Mouse (Mus musculus): ENCODE measurements around the gene Cdiptos.
A peak's percentile ranks its signal among the peaks of the same experiment; 100 is the strongest.

Gene Cdiptos

DNA sequence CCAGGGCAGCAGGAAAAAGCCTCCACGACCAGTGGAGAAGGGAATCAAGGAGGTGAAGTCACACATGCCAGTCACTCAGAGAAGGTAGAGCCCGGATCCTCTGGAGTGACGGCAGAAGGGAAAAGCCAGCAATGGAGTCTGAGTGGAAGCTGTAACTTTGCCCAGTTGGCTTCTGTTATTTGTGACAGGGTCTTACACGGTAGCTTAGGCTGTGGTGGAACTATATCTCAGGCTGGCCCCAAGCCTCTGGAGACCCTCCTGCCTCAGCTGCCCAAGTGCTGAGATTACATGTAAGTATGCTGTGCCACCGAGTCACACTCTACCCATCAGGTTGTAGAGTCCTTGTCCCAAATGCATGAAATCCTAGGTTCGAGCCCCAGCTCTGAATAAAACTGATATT, 37.5 kb upstream of the Cdiptos start:
- DNase-seq = no peak

DNA sequence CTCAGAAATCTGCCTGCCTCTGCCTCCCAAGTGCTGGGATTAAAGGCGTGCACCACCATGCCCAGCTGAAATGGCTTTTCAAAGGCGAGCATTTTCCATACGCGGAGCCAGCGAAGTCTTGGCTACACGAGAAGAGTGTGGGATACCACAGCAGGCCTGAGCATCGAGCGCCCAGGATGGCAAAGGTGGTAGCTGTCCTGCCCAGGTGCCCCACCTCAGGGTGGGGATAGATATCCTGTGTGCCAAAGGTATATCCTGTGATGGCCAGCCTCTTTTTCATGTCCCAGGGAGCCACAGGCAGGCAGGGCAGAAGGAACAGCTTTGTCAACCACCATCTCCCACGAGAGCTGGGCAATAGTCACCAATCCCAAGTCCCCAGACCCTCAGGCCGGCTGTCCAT, 36.9 kb upstream of the Cdiptos start:
- DNase-seq = no peak

DNA sequence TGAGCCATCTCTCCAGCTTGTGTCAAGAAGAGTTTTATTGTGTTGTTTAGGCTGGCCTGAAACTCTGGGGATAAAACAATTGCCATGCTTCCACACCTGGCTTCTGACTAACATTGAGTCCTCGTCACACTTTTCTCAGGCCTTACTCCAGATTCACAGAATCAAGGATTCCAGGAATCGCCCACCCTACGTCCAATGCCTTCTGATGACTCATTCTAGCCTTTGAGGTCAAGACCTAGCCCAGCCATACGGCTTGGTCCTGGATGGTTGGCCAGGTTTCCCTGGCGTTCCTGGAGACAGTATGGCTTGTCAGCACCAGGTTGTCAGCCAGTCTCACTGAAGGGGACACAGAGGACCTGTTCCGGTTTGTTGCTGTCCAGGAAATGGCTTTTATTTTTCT, 36.5 kb upstream of the Cdiptos start:
- DNase-seq = no peak

DNA sequence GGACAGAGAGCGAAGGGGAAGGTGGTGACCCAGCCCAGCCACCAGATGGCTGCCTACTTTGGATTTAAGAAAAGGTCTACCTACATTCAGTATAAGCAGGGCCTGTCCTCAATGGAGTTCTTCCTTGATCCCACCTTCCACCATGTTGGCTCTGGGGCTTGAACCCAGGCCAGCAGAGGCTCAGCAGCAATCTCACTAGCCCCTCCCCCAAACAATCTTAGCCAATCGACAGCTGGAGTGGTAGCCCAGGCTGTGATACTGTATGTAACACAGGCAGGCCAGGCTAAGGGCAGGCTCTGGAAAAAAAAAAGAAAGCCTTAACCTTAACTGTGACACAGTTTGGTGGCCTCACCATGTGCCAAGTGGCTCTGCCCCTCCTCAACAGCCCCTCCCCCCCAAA, 35.8 kb upstream of the Cdiptos start:
- no peak for DNase-seq

DNA sequence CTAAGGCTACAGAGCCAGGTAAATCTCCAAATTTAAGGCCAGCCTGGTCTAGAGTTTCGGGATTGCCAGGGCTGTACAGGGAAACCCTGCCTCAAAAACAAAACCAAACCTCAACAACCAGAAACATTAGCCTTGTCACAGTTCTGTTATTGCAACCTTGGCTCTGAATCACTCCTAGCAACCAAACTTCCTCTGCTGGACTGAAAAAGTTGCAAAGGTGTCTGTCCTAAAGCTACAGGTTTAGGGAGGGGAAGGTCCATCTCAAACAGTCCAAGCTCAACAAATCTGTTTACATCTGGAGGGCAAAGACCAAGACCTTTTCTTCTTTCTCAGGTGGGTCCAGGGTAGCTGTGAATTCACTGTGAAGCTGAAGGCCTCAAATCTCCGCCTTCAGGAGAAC, 35.2 kb upstream of the Cdiptos start:
- no peak for DNase-seq

DNA sequence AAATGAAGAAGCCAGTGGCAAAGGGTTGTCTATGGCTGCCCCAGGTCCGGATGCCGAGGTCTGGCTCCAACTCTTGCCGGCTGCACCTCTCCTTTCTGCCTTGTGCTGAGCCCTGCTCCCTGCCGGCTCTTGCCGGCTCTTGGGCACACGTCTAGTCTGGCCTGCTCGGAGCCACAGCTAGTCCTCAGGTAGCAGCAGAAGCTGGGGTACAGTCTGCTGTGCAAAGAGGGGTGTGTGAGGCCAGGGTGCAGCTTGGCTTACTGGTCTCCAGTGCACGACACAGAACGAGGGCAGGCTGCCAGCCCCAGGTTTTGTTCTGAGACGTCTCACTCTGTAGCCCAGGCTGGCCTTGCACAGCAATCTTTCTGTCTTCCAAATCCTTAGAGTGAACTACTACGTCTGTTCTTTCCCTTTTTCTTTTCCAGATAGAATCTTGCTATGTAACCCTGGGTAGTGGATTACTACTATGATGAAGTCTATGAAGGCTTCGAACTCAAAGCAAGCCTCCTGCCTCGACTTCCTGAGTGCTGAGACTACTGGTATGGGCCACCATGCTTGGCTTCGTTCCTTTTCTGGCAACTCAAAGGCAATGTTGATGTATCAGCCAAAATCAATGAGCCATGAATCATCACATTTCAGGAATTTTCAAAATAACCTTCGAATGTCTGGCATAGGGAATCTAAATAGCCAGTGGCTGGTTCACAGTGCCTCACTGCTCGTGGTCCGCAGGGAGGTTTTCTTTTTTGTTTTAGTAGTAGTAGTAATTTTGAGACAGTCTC, 33.6 kb upstream of the Cdiptos start:
- DNase-seq = no peak

DNA sequence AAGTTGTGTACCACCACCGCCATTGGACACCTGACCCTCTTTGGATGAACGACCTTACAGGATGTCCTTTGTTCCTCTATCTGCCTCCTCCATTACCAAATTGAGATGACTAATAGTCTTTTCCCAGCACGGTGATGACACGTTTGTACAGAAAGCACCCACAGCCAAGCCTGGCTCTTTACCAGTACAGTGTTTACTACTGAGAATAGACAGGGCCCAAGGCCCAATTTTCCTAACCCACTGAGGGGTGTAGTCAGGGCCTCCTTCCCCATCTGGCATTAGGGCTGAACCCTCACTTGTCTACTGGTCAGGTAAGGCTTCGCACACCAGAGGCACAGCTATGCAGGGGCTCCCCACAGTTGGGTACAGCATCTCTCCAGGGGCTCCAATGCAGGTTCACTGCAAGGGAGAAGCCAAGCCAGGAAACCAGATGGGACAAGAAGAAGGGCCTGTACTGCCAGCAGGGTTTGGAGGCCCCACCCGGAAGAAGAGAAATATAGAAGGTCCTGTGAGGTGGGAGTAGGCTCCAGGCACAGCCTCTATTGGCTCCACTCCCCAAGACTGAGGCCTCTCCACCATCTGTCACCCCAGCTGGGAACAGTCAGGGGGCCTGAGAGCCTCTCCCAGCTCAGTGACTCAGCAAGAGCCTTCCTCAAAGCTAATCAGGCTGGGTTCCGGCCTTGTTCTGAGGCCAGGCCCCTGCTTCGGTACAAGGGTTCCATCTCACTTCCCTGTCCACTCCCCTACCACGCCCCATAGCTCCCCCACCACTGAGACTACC, 32.5 kb upstream of the Cdiptos start:
- peak; percentile 75 to 80 for DNase-seq

DNA sequence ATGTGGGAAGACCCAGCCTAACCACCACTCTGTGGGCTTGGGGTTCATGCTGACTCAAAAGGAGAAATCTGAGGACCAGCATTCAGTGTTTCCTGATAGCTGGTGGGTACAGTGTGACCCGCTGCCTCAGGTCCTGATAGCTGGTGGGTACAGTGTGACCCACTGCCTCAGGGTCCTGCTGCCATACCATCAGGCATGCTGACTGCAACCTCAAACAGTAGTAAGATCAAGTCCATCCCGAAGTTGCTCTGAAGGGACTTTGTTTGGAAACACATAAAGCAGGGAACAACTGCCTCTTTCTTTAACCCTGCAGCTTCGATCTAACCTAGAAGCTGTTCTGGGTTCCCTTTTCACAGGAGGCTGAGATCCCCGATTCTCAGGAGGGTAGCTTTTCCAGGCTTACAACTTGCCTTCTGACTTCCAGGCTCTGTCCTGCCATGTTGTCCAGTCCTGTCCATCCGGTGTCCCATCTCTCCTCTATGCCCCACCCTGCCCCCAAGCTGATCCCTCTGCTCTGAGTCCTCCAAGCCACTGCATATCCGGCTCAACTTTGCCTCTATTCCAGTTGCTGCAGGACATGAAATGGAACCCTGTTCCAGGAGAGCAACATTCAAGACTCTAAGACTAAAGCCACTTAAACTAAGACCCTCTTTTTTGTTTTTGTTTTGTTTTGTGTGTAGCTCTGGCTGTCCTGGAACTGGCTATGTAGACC, 31.6 kb upstream of the Cdiptos start:
- DNase-seq = no peak

DNA sequence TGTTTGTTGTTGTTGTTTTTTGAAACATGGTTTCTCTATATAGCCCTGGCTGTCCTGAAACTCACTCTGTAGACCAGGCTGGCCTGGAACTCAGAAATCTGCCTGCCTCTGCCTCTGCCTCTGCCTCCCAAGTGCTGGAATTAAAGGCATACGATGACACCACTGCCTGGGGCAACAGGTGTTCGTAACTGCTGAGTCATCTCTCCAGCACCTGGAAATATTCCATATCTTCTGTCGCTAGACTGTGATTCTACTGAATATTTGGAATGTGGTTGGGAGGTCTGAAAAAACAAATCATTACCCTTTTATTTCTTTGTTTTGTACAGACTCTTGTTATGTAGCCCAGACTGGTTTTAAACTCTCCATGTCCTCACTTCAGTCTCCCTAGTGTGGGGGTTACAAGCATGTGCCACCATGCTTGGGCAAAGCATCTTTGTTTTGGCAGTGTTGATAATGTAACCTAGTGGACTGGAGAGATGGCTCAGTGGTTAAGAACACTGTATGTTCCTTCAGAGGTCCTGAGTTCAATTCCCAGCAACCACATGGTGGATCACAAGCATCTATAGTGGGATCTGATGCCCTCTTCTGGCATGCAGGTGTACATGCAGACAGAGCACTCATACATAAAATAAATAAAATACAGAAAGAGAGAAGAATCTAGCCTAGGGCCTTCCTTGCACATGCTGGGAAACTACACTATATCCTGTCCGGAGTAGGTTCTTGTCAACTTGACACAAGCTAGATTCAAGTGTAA, 28.4 kb upstream of the Cdiptos start:
- DNase-seq = no peak

DNA sequence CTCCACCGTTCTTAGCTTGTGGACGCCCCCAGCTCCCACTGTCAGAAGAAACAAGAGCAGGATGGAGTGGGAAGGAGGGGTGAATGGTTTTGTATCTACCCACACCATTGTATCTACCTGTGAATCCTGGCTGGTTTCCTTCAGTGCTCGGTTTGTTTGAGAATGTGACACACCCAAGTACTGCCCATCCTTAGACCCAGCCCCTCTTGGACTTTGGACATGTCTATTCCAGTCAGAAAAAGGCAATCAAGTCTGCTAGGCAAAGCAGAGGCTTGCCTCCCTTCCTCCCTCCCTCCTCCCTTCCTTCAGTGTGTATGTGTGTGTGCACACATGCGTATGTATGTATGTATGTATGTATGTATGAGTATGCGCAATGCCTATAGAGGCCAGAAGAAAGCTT, 27.7 kb upstream of the Cdiptos start:
- no peak for DNase-seq

DNA sequence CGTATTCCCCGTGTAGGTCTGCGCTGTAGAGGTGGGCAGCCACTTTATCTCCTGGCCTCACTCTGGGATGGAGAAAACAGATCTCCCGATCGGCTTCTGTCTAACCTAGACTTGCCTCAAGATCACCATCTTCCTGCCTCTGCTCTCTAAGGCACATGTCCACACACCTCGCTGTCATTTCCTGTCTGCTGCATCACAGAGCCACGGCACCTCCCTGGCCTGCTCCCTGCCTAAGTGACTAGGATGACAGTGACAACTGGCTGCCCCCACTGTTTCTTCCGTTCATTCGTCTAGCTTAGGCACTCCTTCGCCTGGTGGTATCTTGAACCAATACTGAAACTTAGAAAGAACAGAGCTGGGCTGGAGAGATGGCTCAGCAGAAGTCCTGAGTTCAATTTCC, 23.7 kb upstream of the Cdiptos start:
- no peak for DNase-seq

DNA sequence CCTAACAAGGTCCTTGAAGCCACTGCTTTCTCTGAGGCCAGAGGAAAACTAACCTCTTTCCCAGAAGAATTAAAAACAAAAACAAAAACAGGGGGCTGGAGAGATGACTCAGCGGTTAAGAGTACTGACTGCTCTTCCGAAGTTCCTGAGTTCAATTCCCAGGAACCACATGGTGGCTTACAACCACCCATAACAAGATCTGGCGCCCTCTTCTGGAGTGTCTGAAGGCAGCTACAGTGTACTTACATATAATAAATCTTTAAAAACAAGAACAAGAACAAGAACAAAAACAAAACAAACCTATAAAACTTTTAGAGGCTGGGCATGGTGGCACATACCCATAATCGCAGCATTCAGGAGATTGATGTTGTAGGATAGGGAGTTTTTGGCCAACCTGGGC, 20.6 kb upstream of the Cdiptos start:
- DNase-seq = no peak

DNA sequence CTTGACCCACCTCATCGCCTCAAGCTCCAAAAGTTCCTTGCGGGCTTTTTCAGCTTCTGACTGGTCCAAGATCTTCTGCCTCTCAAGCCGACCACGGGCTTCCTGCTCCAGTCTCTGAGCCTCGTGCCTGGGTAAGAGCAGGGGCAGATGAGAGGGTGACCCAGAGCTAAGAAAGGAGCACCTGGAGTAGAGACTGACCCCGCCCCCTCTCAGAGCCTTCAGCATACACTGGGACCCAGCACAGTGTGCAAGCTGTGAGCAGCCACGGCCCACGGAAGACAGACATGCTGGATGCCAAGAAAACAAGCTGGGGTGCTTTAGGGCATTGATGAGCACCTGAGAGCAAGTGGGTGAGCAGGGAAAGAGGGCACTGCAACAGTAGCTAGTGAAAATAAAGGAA, 12.9 kb upstream of the Cdiptos start:
- DNase-seq = no peak

DNA sequence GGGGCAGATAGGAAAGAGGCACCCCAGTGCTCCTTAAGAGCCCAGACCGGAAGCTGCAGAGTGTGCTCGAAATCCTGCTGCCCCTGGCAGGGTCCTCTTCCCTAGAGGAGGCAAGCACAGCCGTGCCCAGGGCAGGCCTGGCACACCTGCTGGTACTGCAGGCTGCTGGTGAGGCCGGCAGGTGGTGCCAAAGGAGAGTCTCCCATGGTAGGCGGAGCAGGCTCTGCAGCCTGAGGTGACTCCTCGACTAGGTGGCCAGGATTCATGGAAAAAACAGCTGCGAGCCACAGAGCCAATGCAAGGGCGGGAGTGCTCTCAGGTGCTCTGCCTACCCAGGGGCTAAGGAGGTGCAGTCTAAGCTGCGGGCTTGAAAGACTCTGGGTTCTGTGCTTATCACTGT, 10.4 kb upstream of the Cdiptos start:
- DNase-seq = peak; percentile 53 to 67

DNA sequence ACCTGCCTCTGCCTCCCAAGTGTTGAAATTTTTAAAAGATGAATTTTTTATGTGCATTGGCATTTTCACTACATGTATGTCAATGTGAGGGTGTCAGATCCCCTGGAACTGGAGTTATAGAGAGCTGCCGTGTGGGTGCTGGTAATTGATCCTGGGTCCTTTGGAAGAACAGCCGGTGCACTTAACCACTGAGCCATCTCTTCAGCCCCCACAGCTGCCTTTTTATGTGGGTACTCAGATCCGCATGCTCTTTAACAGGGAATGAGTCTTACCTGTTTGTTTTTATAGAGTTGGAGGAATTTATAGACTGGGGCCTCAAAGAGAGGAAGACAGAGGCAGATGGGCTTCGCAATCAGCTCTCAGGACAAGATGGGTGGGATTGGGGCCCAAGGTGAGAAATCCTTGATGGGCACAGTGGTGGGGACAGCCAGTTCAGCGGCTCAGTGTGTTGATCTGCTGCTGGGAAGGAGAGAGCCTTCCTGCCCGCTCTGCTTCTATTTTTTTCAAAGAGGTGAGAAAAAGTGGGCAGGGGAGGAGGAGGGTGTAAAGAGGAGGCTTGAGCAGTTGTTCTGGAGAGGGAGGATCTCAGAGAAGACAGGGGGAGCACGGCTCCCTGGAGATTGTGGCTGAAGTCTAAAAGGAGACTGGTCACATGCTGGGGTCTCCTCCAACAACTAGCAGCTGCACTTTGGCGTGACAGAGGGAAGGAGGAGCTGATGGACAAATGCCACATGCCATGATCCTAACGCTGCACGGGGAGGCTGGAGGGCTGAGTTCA, 9.0 kb upstream of the Cdiptos start:
- no peak for DNase-seq

DNA sequence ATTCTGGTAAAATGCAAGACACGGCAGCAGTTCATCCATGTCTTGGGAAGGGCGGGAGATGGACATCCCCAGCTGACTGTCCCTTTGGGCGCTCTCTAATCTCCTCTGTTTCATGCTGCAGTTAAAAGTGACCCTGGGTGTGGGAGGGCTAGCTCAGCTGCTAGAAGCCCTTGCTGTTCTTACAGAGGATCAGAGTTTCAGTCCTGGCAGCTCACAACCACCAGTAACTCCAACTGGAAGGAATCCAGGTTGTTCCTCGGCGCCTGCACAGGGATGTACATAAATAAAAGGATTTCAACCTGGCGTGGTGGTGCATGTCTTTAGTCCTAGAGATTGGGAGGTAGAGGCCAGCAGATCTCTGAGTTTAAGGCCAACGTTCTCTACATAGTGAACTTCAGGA, 7.2 kb upstream of the Cdiptos start:
- DNase-seq = no peak

DNA sequence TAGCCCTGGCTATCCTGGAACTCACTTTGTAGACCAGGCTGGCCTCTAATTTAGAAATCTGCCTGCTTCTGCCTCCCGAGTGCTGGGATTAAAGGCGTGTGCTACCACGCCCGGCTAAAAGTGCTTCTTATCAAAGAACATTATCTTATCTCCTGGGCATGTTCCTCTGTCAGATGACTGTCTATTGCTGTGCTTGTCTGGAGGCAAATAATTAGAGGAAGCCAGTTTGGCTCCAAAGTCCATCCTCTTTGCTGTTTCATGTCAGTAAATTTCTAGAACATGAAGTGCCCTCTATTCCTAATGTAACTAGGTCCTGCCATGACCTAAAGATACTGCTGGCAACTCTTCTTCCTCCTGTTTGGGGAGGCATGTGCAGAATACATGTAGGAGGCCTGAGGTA, 6.2 kb upstream of the Cdiptos start:
- DNase-seq = no peak

DNA sequence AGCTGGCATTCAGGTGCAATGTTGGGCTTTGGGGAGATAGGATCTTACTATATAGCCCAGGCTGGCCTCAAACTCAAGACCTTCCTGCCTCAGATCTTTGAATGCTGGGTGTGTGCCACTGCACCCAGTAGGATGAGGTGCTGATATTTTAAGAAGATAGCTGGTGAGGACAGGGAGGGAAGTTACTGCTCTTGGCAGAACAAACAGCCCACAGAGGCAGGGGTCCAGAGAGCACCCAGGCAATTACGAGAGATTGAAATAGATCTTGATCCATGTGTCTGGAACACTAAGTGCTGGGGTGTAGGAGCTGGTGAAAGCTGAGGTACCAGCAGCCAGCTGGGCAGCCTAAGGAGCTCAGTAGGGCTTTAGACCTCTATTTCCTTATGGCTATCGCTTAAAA, 5.7 kb upstream of the Cdiptos start:
- DNase-seq = no peak

DNA sequence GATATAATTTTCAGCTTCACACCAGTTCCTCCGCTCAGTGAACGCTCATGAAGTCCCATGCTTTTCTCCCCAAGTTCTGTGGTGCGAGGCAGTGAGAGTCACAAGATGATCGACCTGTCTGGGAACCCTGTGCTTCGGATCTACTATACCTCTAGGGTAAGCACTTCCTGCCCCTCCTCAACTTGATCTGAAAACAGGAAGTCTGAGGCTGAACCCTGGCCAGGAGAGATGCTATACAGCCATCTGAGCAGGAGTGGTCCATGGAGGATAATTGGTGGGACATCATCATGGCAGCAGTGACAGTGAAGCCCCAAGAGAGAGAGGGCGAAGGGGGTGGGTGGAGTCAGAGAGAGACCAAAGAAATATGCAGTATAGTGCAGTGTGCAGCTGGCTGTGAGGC, 2.9 kb upstream of the Cdiptos start:
- no peak for DNase-seq

DNA sequence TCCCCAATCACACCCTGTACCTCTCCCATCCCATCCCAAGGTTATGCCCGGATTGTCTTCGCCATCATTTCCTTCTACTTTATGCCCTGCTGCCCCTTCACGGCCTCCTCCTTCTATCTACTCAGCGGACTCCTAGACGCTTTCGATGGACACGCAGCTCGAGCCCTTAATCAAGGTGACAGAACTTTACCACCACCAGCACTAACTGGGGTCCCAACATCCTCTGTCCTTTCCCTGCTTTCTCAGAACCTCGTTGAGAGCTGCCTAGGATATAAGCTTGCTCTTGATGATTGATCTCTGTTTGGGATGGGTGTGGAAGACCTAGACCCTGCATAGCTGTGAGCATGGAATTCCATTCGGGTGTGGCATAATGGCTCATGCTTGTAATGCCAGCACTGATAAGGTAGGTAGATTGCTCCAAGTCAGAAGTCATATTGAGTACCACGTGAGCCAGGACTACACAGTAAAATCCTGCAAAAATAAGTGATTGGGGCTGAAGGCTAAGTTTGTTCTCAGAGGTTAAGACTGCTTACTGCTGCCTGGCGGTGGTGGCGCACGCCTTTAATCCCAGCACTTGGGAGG, 1.1 kb upstream of the Cdiptos start:
- no peak for DNase-seq

DNA sequence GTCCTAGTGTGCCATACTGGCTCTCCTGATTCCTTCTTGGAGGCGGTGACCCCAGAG, 177 bp downstream of the Cdiptos start, which contains the start of gene Cdipt:
Gene Cdipt (plus strand): TSS at position 22 of the 57 bp plus-strand sequence.
- DNase-seq = no peak

DNA sequence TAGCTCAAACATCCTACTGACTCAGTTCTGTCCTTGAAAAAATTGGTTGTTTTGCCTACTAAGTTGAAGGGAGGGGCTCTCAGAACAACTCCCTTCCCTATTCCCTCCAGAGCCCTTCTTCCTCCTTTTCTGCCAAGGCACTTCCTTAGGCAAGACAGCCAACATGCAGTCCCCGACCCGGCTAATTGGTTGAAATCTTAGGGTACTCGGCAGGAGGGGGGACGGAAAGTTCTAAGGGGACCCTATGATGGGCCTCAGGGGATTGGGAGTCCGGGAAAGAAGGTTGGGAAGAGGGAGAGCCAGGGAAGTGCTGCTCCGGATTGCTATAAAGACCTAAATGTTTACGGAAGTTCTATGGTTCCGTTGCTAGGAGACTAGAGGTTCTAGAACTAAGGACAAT, 405 bp downstream of the Cdiptos start:
- DNase-seq = peak in 1 of 2 experiments; percentile 21

DNA sequence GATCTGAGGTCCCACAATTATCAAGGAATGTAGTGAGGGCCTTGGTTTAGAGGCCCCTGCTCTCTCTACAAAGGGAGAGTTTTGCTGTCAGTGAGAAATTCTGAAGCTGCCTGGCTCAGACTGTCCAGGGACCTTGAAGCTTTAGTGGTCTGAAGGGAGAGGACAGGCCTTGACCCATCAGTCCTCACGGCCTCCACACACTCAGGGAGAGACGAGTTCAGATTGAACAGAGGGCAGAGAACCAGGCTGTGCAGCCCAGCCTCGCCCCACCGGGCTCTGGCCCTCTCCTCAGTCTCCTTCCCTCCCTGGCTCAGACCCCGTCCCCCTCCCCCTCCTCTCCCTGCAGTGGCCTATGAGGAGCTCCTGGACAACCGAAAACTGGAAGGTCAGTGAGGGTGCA, 8.5 kb downstream of the Cdiptos start:
- no peak for DNase-seq
